Mouse (Mus musculus): Measurements from ENCODE around the gene Tmem229b.

- TF ChIP-seq POLR2A (IDR thresholded peaks at IDR 0.05; ENCODE audit: insufficient read depth, low read length) (no peak), CTCF (IDR thresholded peaks at IDR 0.05; ENCODE audit: low read depth, low read length) (no peak)
Observed at GRCm38 (mm10) chr12:78984035-78984432, 23.4 kb downstream of the Tmem229b start.

Measured in ES-Bruce4 (cell line).